Mouse (Mus musculus) stomach, postnatal 0 days (tissue): ENCODE results near the gene Ppp3r1.

Experiments used
- CTCF ChIP-seq: IDR thresholded peaks from 2 replicates; pipeline ENCODE4 v1.5.1; 2016; ENCODE audit warnings: antibody characterized with exemption, low read depth, mild to moderate bottlenecking, moderate library complexity
- EP300 ChIP-seq: optimal IDR thresholded peaks from 2 replicates; pipeline ENCODE3; 2016; ENCODE audit warnings: antibody characterized with exemption

- TF ChIP-seq CTCF (no peak), EP300 (no peak)
Measured at GRCm38 (mm10) chr11:17202481-17202880, 43.4 kb downstream of the Ppp3r1 start.
